Mouse (Mus musculus) kidney, postnatal 0 days (tissue): ENCODE measurements at regions not wholly inside any gene's neighbourhood (a gene's known extent, or its start where the extent isn't known, plus 50 kb on each side); places are given as distances from the start of the nearest gene placed in this dataset.
A peak's percentile ranks its signal among the peaks of the same experiment; 100 is the strongest.

Experiments used
- ATAC-seq: fragments of 200-750 bp; cut with Nextera tagmentation; replicated peaks from 2 replicates; pipeline ENCODE4 v1.8.0; 2017; ENCODE audit warnings: low read depth, moderate number of reproducible peaks, moderate TSS enrichment, moderate library complexity; ENCODE audit not compliant: low FRiP score
- DNase-seq: peaks from one replicate; pipeline ENCODE4 v3.0.0-alpha.2; 2016; ENCODE audit warnings: low spot score
- H3K27ac ChIP-seq: fragments of 300-500 bp; sonication (generic); 2 replicates; pipeline ENCODE4 v1.5.1; 2014; ENCODE audit warnings: mild to moderate bottlenecking
- H3K27me3 ChIP-seq: fragments of 300-500 bp; sonication (generic); 2 replicates; pipeline ENCODE4 v1.6.1; 2014; ENCODE audit warnings: low read length, mixed read lengths; ENCODE audit not compliant: insufficient read depth
- H3K36me3 ChIP-seq: fragments of 300-500 bp; sonication (generic); 2 replicates; pipeline ENCODE4 v1.6.1; 2014; ENCODE audit warnings: low read length, mixed read lengths; ENCODE audit not compliant: insufficient read depth
- H3K4me1 ChIP-seq: fragments of 300-500 bp; sonication (generic); replicated peaks from 2 replicates; pipeline ENCODE4 v1.6.1; 2014; ENCODE audit warnings: antibody characterized with exemption, low read length, mixed read lengths; ENCODE audit not compliant: insufficient read depth
- H3K4me2 ChIP-seq: fragments of 300-500 bp; sonication (generic); 2 replicates; pipeline ENCODE4 v1.6.1; 2014; ENCODE audit warnings: mild to moderate bottlenecking, low read length, moderate library complexity, mixed read lengths
- H3K4me3 ChIP-seq: fragments of 300-500 bp; sonication (generic); replicated peaks from 2 replicates; pipeline ENCODE4 v1.5.1; 2014; ENCODE audit warnings: low read depth, low read length
- H3K9ac ChIP-seq: fragments of 300-500 bp; sonication (generic); 2 replicates; pipeline ENCODE4 v1.6.1; 2014; ENCODE audit warnings: low read depth, low read length
- H3K9me3 ChIP-seq: fragments of 300-500 bp; sonication (generic); replicated peaks from 2 replicates; pipeline ENCODE4 v1.6.1; 2016; ENCODE audit warnings: low read length, inconsistent platforms, mixed read lengths
- CTCF ChIP-seq: IDR thresholded peaks from 2 replicates; pipeline ENCODE4 v1.5.1; 2016; ENCODE audit warnings: antibody characterized with exemption, low read depth, mild to moderate bottlenecking, moderate library complexity
- WGBS: fragments of 180-500 bp; shearing (Covaris S2); extraction: QIAGEN DNeasy Blood & Tissue Kit; methylation state at CpG from one replicate; pipeline ENCODE4 v1.1.7; 2014; 5-methylcytosine and 5-hydroxymethylcytosine counted together

DNA sequence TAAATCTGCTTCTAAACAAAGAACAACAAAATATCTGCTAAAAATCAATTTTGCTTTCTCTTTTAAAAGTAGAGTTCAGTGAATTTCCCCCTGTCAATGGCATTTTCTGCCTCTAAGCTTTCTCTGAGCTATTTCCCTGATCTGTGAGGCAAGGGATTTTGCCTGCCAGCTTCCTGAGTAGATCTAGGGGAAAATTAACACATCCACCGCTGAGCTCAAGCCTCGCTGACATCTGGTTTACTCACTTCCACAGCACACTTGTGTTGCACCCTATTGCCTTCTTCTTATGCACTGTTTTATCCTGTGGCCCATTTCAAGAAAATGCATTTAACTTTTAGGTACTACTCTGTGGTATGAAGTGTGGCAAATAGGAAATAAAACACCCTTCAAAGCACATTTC lies 556.5 kb upstream of the Gm12666 start:
- WGBS: 40% methylated on average over 2 of the region's 2 CpGs
- no peak overlapping the region for H3K9ac ChIP-seq
- DNase-seq: no peak
- no peak overlapping the region for H3K27ac ChIP-seq
- TF ChIP-seq CTCF: no peak
- H3K4me2 ChIP-seq: no peak overlapping the region
- ATAC-seq: no peak
- no peaks in the 10 kb centered on the region for H3K9me3 ChIP-seq
- H3K27me3 ChIP-seq: no peaks in the 10 kb centered on the region
- H3K4me3 ChIP-seq: no peak overlapping the region
- no peaks in the 10 kb centered on the region for H3K36me3 ChIP-seq
- no peaks in the 10 kb centered on the region for H3K4me1 ChIP-seq

DNA sequence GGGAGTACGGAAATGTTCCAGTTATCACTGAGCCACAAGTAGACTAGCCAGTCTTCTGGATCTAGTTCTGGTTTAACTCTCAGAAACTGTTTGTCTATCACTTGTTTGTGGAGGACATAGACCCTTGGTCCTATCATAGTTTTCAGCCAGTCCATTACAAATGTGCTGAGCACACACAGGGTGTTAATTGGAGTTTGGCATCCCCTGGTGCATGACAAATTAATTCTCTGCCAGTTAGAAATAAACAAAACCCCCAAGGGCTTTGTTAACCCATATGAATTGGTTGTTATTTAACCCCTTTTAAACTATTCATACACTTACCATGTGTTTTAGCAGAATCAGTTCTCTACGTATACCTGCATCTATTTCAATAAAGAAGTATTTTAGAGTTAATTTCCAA lies 554.7 kb upstream of the Gm12666 start:
- H3K9me3 ChIP-seq: no peaks in the 10 kb centered on the region
- H3K4me2 ChIP-seq: no peak overlapping the region
- no peak overlapping the region for H3K4me3 ChIP-seq
- H3K27me3 ChIP-seq: no peaks in the 10 kb centered on the region
- H3K9ac ChIP-seq: no peak overlapping the region
- TF ChIP-seq CTCF: no peak
- no peaks in the 10 kb centered on the region for H3K4me1 ChIP-seq
- WGBS: 76% methylated on average over 2 of the region's 2 CpGs
- no peaks in the 10 kb centered on the region for H3K36me3 ChIP-seq
- DNase-seq: no peak
- H3K27ac ChIP-seq: no peak overlapping the region
- ATAC-seq: no peak

DNA sequence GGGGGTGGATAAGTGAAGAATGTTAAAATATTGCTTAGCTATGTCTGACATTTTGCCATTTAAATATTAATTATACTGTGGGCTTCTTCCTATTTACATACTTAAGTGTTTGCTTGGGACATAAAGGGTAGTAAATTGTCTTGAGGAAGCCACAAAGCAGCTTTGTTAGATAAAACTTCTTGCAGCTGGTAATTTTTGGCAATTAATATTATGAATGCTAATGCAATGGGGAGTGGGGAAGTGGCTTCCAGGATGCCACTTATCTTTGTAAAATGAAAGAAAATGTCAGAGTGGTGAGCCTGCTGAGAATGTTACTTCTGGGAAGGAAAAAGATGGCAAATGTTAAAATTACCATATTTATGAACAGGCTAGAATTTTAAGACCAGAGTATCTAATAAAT lies 511.2 kb upstream of the Gm12666 start:
- Histone ChIP-seq H3K27me3 (no peaks in the 10 kb centered on the region), H3K27ac (no peak overlapping the region), H3K4me2 (no peak overlapping the region), H3K9ac (no peak overlapping the region), H3K36me3 (no peaks in the 10 kb centered on the region), H3K4me3 (no peak overlapping the region), H3K9me3 (no peaks in the 10 kb centered on the region), H3K4me1 (no peaks in the 10 kb centered on the region)
- peak; percentile 21 for DNase-seq
- no peak for TF ChIP-seq CTCF
- no peak for ATAC-seq
